Mouse (Mus musculus): ENCODE measurements at regions not wholly inside any gene's neighbourhood (a gene's known extent, or its start where the extent isn't known, plus 50 kb on each side); places are given as distances from the start of the nearest gene placed in this dataset.

DNA sequence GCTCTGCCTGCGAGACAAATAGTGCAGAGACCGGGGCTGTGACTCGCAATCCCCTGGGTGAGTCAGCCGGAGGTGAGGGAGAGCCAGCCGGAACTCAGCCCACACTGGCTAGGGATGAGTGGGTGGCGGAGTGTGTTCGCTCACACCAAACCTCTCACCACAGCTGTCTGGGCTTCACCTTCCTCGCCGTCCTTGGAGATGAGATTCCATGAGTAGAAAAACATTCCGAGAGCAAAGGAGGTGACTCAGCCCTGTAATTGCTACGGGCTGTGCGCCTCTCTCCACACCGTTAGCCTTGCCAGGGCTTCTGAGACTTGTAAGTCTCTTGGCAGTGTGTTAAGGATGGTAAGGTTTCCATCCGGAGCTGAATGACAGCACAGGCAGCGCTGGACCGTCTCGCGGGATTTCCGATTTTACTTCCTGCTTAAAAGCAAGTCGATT is 60.7 kb upstream of the Ank start:
- no peak for DNase-seq (ENCODE audit: low read depth)

DNA sequence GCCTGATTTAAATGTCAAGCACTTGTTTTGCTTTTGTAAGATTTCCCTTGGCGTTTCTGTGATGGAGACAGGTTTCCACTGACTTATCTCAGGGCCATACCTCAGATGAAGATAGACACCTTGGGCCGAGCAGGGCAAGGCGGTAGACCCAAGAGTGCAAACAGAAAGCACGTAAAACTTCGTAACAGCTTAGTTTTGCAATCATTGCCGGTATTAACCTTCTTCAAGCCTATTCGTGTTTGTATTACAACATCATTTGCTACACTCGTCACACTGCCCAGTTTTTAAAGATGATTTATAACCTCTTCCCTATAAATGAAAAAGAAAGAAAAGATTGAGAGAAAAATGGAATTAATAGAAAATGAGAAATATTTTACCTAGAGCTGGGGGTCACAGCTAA is 56.6 kb upstream of the Ank start:
- no peak for DNase-seq (ENCODE audit: low read depth)

DNA sequence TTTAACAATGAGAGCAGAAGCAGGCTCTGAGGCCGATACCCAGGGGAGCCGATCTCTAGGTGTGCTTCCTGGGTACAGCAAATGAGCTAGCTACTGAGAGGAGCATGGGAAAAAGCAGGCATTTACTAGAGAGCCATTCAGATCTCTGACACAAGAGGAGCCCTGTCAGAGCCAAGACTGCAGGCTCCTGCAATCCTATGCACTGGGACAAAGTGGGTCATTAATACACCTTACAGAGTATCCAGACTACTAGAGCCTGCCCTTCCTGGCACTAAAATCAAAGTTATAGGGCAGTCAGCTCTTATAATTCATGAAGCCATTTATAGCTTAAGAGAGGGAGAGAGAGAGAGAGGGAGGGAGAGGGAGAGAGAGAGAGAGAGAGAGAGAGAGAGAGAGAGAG is 54.2 kb upstream of the Ank start:
- no peak for DNase-seq (ENCODE audit: low read depth)

DNA sequence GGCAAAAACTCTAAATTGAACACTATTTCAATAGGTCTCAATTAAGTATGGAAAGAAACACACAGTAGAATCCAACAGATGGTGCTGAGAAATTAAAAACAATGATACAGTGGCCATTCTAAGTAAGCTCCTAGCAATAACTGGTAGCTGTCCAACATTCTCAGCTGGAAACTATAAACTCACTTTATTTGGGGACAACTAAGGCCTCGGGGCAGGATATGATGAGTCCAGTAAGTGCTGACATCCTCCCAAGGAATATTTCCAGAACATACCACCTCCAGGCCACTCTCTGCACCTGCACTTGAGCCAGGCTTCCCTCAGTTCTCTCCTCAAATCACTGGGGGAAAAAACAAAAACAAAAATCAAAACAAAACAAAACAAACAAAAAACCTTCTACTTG is 53.7 kb upstream of the Ank start:
- no peak for DNase-seq (ENCODE audit: low read depth)

DNA sequence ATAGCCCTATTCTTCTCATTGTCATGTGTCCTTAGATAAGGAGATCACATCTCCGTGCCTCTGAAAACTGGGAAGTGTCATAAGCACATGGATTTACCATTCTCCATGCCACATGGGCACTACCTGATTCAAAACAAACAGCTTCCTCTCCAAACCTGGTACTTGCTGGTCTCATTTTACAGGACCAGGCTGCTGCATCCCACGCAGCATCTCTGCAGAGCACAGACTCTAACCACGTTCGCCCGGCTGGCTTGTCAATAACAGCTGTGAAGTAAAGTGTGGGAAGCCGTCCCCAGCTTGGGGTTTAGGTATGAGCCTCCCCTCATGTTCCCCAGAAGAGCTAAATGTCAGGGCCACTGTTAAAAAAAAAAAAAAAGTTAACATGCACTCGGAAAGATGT is 53.0 kb upstream of the Ank start:
- DNase-seq (ENCODE audit: low read depth): no peak

DNA sequence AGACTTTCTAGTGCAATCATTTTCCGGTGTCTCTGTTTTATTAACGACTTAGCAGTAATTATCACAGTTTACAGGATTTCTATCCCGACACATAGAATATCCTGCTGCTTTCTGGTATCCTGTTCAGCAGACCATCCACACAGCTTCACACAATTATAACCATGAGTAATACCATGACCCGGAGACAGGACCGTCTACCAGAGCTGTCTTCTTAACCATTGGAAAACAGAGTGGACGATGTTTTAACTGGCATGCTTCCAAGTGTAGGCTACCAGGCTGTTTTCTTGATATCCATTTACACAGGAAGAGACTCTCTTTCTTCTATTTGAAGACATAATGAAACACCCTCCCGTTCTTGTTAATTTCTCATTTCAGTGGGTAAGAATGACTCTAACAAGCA is 51.7 kb upstream of the Ank start:
- DNase-seq (ENCODE audit: low read depth): no peak
